13 mouse cellular contexts compared by ENCODE assay signal in genomic region chr1:50572066-50572465, GRCm38 (mm10).
"Had no signal": no experiment of that assay in that cellular context is flagged by ENCODE, and none has a peak within 500 bp of the region (broad histone marks: within the 10 kb centered on the region; RNA-seq: fewer than 3 reads in every experiment).

No protein-coding gene starts in this region.

- DNase-seq: kidney, adult 11 months; kidney, adult 8-10 months; kidney, postnatal 10 days; kidney, postnatal 36 days; layer of hippocampus, postnatal 36 days; liver, embryonic 13.5 days; lung, adult 2 months; lung, postnatal 14 days; lung, postnatal 4 days; midbrain, embryonic 14.5 days; spleen, adult 18-20 months; thymus, adult 18-20 months; thymus, postnatal 36 days had no signal
